Comparison of ENCODE assay signal across 16 mouse cellular contexts in genomic region chr15:13360741-13361140, GRCm38 (mm10).
"Had no signal": no experiment of that assay in that cellular context is flagged by ENCODE, and none has a peak within 500 bp of the region (broad histone marks: within the 10 kb centered on the region; RNA-seq: fewer than 3 reads in every experiment).

No protein-coding gene starts in this region.

- H3K36me3 ChIP-seq: lung, embryonic 15.5 days; midbrain, embryonic 12.5 days; midbrain, embryonic 15.5 days; neural tube, embryonic 12.5 days; stomach, embryonic 15.5 days had no signal

- H3K27ac ChIP-seq: lung, embryonic 15.5 days; macrophage; midbrain, embryonic 12.5 days; midbrain, embryonic 15.5 days; neural tube, embryonic 12.5 days; stomach, embryonic 15.5 days; stomach, postnatal 0 days had no signal

- H3K4me2 ChIP-seq: lung, embryonic 15.5 days; midbrain, embryonic 12.5 days; midbrain, embryonic 15.5 days; neural tube, embryonic 12.5 days; stomach, embryonic 15.5 days had no signal

- ATAC-seq: lung, postnatal 0 days; midbrain, embryonic 15.5 days had no signal

- H3K9me3 ChIP-seq: lung, embryonic 15.5 days; midbrain, embryonic 12.5 days; midbrain, embryonic 15.5 days; neural tube, embryonic 12.5 days; stomach, embryonic 15.5 days had no signal

- H3K4me3 ChIP-seq: lung, embryonic 15.5 days; megakaryocyte, embryonic 14.5 days; midbrain, embryonic 12.5 days; midbrain, embryonic 15.5 days; neural tube, embryonic 12.5 days; stomach, embryonic 15.5 days had no signal

- H3K9ac ChIP-seq: lung, embryonic 15.5 days; midbrain, embryonic 12.5 days; midbrain, embryonic 15.5 days; neural tube, embryonic 12.5 days; stomach, embryonic 15.5 days had no signal

- H3K4me1 ChIP-seq: lung, embryonic 15.5 days; megakaryocyte, embryonic 14.5 days; midbrain, embryonic 12.5 days; midbrain, embryonic 15.5 days; neural tube, embryonic 12.5 days; stomach, embryonic 15.5 days had no signal

- DNase-seq: lung, adult 2 months; lung, postnatal 14 days; lung, postnatal 36 days; right cerebral cortex, postnatal 14 days; thymus, adult 2 months; thymus, postnatal 25 days; thymus, postnatal 4 days had no signal

- H3K27me3 ChIP-seq: lung, embryonic 15.5 days; megakaryocyte, embryonic 14.5 days; midbrain, embryonic 12.5 days; midbrain, embryonic 15.5 days; neural tube, embryonic 12.5 days; stomach, embryonic 15.5 days had no signal
